Mouse (Mus musculus) MN1 (cell line): Measurements from ENCODE around the gene Ndufa12.
A peak's percentile ranks its signal among the peaks of the same experiment; 100 is the strongest.

ENCODE experiments used
- DNase-seq: peaks from one replicate; pipeline ENCODE4 v3.0.0-alpha.2; 2016; ENCODE audit warnings: low spot score

Gene Ndufa12

DNA sequence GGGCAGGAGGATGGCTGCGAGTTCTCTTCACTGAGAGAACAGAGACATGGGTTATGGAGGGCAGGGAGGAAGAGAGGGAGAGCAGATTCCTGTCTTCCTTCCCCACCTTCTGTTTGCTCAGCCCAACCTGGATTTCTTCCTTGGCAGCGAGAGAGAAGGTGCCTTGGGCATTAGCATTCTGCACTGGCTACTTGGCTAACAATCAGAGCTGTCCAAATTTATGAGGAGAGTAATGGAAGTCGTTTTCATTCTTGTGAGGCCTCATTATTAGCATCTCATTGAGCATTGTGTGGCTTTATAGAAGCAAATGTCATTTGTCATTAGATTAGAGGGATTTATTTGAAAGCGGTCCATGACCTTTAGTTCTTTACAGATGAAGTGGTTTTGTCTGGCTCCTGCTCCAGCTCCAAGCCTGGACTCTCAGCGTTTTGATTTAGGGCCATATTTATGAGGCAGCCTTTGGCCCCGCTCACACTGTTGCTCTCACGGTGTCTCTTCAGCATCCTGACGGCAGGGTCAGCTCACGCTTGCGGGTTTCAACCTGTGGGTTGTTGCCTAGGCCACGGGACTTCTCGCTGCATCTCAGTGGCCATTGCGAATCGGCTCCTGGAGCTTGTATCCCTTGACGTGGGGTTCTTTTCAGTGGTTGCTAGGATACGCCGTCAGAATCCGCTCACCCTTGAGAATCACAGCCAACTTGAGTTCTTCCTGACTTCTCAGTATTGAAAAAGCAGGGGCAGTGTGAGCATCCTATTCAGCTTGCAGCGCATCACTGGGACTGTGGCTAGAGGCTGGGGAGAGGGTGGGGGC is 31.9 kb downstream of the Ndufa12 start:
- DNase-seq: no peak

GRCm38 (mm10) chr10:94231025-94231424 is 32.5 kb downstream of the Ndufa12 start:
- DNase-seq: no peak

GRCm38 (mm10) chr10:94235200-94235599 is 36.7 kb downstream of the Ndufa12 start:
- no peak for DNase-seq

GRCm38 (mm10) chr10:94241346-94241745 is 42.8 kb downstream of the Ndufa12 start:
- DNase-seq: no peak

GRCm38 (mm10) chr10:94247748-94248349 is 49.3 kb downstream of the Ndufa12 start:
- no peak for DNase-seq

GRCm38 (mm10) chr10:94249575-94250456 is 51.3 kb downstream of the Ndufa12 start:
- DNase-seq: peak; percentile 84

GRCm38 (mm10) chr10:94253260-94253807 is 54.8 kb downstream of the Ndufa12 start:
- DNase-seq: no peak

GRCm38 (mm10) chr10:94254766-94255165 is 56.2 kb downstream of the Ndufa12 start:
- no peak for DNase-seq

- DNase-seq: no peak
Observed at GRCm38 (mm10) chr10:94255744-94256143, 57.2 kb downstream of the Ndufa12 start.

DNA sequence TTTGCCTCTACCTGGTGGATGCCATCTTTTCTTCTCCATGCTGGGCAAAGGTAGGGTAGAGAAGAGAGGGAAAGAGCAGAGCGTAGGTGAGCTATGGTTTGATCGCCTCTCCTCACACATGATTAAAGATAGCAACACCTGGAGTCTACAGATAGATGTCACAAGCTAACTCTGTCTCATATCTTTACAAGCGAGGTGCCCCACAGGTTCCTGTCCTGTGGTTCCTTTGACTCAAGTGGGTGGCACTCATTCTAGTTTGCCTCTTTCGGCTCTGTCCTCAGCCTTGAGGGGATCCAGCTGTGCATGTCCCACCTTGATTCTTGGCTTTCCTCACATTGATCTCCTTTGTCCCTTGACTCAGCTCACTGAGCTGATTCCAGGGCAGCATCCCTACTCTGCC is 58.0 kb downstream of the Ndufa12 start:
- no peak for DNase-seq

GRCm38 (mm10) chr10:94260544-94260943 is 62.0 kb downstream of the Ndufa12 start:
- no peak for DNase-seq

- no peak for DNase-seq
Observed at GRCm38 (mm10) chr10:94262646-94263045, 64.1 kb downstream of the Ndufa12 start.

DNA sequence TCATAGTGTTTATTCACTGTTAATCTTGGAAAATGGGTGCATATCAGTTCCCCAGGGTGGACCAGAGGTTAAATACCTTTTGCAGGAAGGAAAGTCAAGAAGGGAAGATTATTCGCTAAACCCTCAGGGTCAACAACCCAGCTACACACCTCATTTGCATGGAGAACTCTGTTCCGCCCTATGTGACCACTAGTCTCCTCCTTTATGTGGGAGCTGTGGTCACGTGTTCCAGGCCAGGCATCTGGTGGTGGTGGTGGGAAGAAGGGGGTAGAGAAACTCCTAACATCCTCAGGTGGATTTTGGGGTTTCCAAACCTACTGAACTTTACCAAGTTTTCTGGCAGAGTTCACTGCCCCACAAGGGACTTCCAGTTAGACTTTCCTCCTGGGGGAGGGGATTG is 64.7 kb downstream of the Ndufa12 start:
- DNase-seq: no peak

- DNase-seq: peak; percentile 33
Observed at GRCm38 (mm10) chr10:94265656-94266542, 67.4 kb downstream of the Ndufa12 start.
